Mouse (Mus musculus) brain, embryonic 14.5 days (tissue): ENCODE results near the gene Cops7a.

Experiments used
- CTCF ChIP-seq: fragments of 200-500 bp; IDR thresholded peaks from 2 replicates; pipeline ENCODE4 v1.5.1; 2012; ENCODE audit warnings: inconsistent platforms, mild to moderate bottlenecking, moderate library complexity, borderline replicate concordance; ENCODE audit not compliant: insufficient read depth, insufficient read length; ENCODE audit errors: extremely low read depth
- POLR2A ChIP-seq: fragments of 200-500 bp; IDR thresholded peaks from 2 replicates; pipeline ENCODE4 v1.6.1; 2012; ENCODE audit warnings: mild to moderate bottlenecking, inconsistent platforms, borderline replicate concordance; ENCODE audit not compliant: poor library complexity, insufficient read depth, insufficient read length, severe bottlenecking; ENCODE audit errors: extremely low read depth

DNA sequence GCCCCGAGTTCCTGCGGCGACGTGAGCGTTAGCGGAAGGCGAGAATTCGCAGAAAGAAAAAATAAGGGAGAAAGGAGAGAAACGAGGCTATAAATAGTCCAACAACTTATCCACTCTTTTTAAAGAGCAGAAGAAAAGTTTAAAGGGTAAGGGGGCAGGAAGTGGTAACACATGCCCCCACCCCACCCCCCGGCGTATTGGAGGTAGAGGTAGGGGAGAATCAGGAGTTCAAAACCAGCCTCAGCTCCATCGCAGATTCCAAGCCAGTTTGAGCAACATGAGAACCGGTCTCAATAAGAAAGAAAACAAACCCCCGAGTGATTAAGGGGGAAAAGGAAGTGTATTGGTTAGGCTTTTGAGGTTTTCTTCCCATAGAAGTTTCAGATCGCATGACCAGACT lies 409 bp upstream of the Cops7a start:
- no peak for TF ChIP-seq CTCF
- TF ChIP-seq POLR2A = no peak
